ENCODE assay signal across 9 mouse cellular contexts in the genomic region with DNA sequence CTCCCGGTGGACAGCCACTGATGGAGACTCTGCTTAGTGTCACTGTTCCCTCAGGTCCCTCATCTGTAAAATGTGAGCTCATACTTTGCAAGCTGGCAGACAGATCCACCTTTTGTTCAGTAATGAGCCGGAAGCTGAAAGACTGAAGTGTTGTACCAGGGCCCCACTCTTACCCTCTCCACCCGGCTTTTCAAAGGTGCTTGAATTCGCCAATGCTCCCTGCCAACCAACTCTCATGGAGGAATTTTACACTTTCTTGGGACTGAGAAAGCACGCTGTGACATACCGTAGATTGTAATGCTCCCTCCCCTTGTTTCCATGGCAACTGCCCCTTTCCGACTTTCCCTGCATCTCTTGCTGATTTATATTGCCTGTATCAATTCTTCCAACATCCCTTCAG. TPM values are rescaled to one million over a fixed set of nuclear protein-coding genes. Genes with fewer than 3 reads are reported as not detected.
DNase-seq lines count a peak whose midpoint lies in the region; ATAC-seq and TF ChIP-seq lines count a peak whose summit lies in the region.
"Had no signal": no experiment of that assay in that cellular context is flagged by ENCODE, and none has a peak within 500 bp of the region (broad histone marks: within the 10 kb centered on the region; RNA-seq: fewer than 3 reads in every experiment).

No protein-coding gene starts in this region.

- peak; percentile 55 for DNase-seq in retina, postnatal 1 day
- no peak for DNase-seq in retina, embryonic 14.5 days (ENCODE audit: low spot score)
- peak; percentile 86 for DNase-seq in forebrain, postnatal 0 days
- DNase-seq in lung, embryonic 14.5 days: peak; percentile 81
- no peak for DNase-seq in ovary, postnatal 36 days (ENCODE audit: low spot score)
- DNase-seq in kidney, adult 9 months: no peak

- no peaks in the 10 kb centered on the region for H3K9me3 ChIP-seq in forebrain, postnatal 0 days (ENCODE audit: low read length)
- H3K9me3 ChIP-seq in lung, embryonic 14.5 days (ENCODE audit: low read depth, low read length): no peaks in the 10 kb centered on the region
- no peaks in the 10 kb centered on the region for H3K9me3 ChIP-seq in neural tube, embryonic 14.5 days (ENCODE audit: control insufficient read depth, low read length)
- H3K9me3 ChIP-seq in kidney, embryonic 16.5 days (ENCODE audit: low read length): no peaks in the 10 kb centered on the region
- H3K9me3 ChIP-seq: G1E had no signal

- no peak overlapping the region for H3K9ac ChIP-seq in forebrain, postnatal 0 days
- no peak overlapping the region for H3K9ac ChIP-seq in lung, embryonic 14.5 days
- no peak overlapping the region for H3K9ac ChIP-seq in neural tube, embryonic 14.5 days (replicated peaks; ENCODE audit: low read depth, low read length)
- no peak overlapping the region for H3K9ac ChIP-seq in kidney, embryonic 16.5 days (replicated peaks; ENCODE audit: low read length)

- peaks cover 24% of the 10 kb centered on the region for H3K36me3 ChIP-seq in forebrain, postnatal 0 days (ENCODE audit: insufficient read depth)
- peaks cover 26% of the 10 kb centered on the region for H3K36me3 ChIP-seq in lung, embryonic 14.5 days (ENCODE audit: insufficient read depth)
- H3K36me3 ChIP-seq in neural tube, embryonic 14.5 days (ENCODE audit: control insufficient read depth, insufficient read depth, low read length): peaks cover 18% of the 10 kb centered on the region; the same call in 1 of the 2 replicates
- peaks cover 23% of the 10 kb centered on the region for H3K36me3 ChIP-seq in kidney, embryonic 16.5 days (ENCODE audit: insufficient read depth, low read length)

- H3K4me2 ChIP-seq in forebrain, postnatal 0 days (ENCODE audit: low read depth): peak overlapping the region; percentile 28
- peak overlapping the region; percentile 45 for H3K4me2 ChIP-seq in lung, embryonic 14.5 days
- peak overlapping the region; percentile 21; the same call in 1 of the 2 replicates for H3K4me2 ChIP-seq in neural tube, embryonic 14.5 days (ENCODE audit: low read depth, low read length)
- no peak overlapping the region for H3K4me2 ChIP-seq in kidney, embryonic 16.5 days (replicated peaks; ENCODE audit: low read depth, low read length)

- TF ChIP-seq CTCF in forebrain, postnatal 0 days (IDR thresholded peaks at IDR 0.05; ENCODE audit: low read depth): no peak
- no peak for TF ChIP-seq CTCF in lung, embryonic 14.5 days (IDR thresholded peaks at IDR 0.05; ENCODE audit: low read depth)

- no peak overlapping the region for H3K4me3 ChIP-seq in forebrain, postnatal 0 days (ENCODE audit: low read depth, low read length)
- H3K4me3 ChIP-seq in lung, embryonic 14.5 days (ENCODE audit: low read depth, low read length): no peak overlapping the region
- H3K4me3 ChIP-seq in neural tube, embryonic 14.5 days (ENCODE audit: low read depth, low read length): no peak overlapping the region
- no peak overlapping the region for H3K4me3 ChIP-seq in kidney, embryonic 16.5 days (ENCODE audit: low read length)

- peaks cover 16% of the 10 kb centered on the region for H3K4me1 ChIP-seq in forebrain, postnatal 0 days (ENCODE audit: insufficient read depth)
- H3K4me1 ChIP-seq in lung, embryonic 14.5 days (ENCODE audit: insufficient read depth): no peaks in the 10 kb centered on the region
- H3K4me1 ChIP-seq in neural tube, embryonic 14.5 days (ENCODE audit: control insufficient read depth, insufficient read depth, low read length): peaks cover 8% of the 10 kb centered on the region; the same call in 1 of the 2 replicates
- no peaks in the 10 kb centered on the region for H3K4me1 ChIP-seq in kidney, embryonic 16.5 days (ENCODE audit: insufficient read depth, low read length)

- peak; percentile 61 for ATAC-seq in forebrain, postnatal 0 days
- peak; percentile 55 for ATAC-seq in lung, embryonic 14.5 days (ENCODE audit: insufficient read depth)
- peak; percentile 55 for ATAC-seq in neural tube, embryonic 14.5 days (ENCODE audit: low read depth)
- no peak for ATAC-seq in kidney, embryonic 16.5 days (ENCODE audit: low FRiP score, low TSS enrichment)

- H3K27ac ChIP-seq in forebrain, postnatal 0 days (ENCODE audit: low read depth, low read length): peak overlapping the region; percentile 64
- peak overlapping the region; percentile 76 for H3K27ac ChIP-seq in lung, embryonic 14.5 days (ENCODE audit: low read depth)
- H3K27ac ChIP-seq in neural tube, embryonic 14.5 days (ENCODE audit: low read depth, low read length): 0 out of 2 replicates have a peak overlapping the region, but pooled peaks have one; percentile 45
- H3K27ac ChIP-seq in kidney, embryonic 16.5 days (ENCODE audit: low read length): no peak overlapping the region

- H3K27me3 ChIP-seq in forebrain, postnatal 0 days (ENCODE audit: insufficient read depth, low read length): no peaks in the 10 kb centered on the region
- no peaks in the 10 kb centered on the region for H3K27me3 ChIP-seq in lung, embryonic 14.5 days (ENCODE audit: insufficient read depth, low read length)
- no peaks in the 10 kb centered on the region for H3K27me3 ChIP-seq in neural tube, embryonic 14.5 days (ENCODE audit: control insufficient read depth, insufficient read depth, low read length)
- no peaks in the 10 kb centered on the region for H3K27me3 ChIP-seq in kidney, embryonic 16.5 days (ENCODE audit: insufficient read depth, low read length)

- 2% methylated on average over 7 of the region's 7 CpGs for WGBS in forebrain, postnatal 0 days
- 36% methylated on average over 7 of the region's 7 CpGs for WGBS in lung, embryonic 14.5 days
- 8% methylated on average over 7 of the region's 7 CpGs for WGBS in neural tube, embryonic 14.5 days
- 54% methylated on average over 7 of the region's 7 CpGs for WGBS in kidney, embryonic 16.5 days

RNA-seq across cellular contexts. Expression of a gene that starts 34.1 kb away (rescaled TPM):
- 1.4 TPM in 2 replicates for total RNA-seq in forebrain, postnatal 0 days (2014; rRNA removed)
- 0.14 and 0.30 TPM in 2 replicates for polyA plus RNA-seq in forebrain, postnatal 0 days (2015; fragmentation: Nextera tagmentation; extraction: Ambion mirVana)
- polyA plus RNA-seq in lung, embryonic 14.5 days (2014; fragmentation: Nextera tagmentation; extraction: Ambion mirVana): 0.43 and 0.50 TPM in 2 replicates
- polyA plus RNA-seq in neural tube, embryonic 14.5 days (2014; fragmentation: Nextera tagmentation; extraction: Ambion mirVana): 0.81 and 0.88 TPM in 2 replicates
- 0.16 and 0.40 TPM in 2 replicates for polyA plus RNA-seq in kidney, embryonic 16.5 days (2015; fragmentation: Nextera tagmentation; extraction: Ambion mirVana)

Comparison
In these comparisons a context has a peak if more than half of its experiments do, and no peak if none do; other contexts are left out.
1. DNase-seq: peak in retina, postnatal 1 day (single experiment), forebrain, postnatal 0 days (single experiment) and lung, embryonic 14.5 days (single experiment); none in retina, embryonic 14.5 days (single experiment), ovary, postnatal 36 days (single experiment) and kidney, adult 9 months (single experiment).